Mouse (Mus musculus) CH12.LX (cell line): ENCODE measurements at regions not wholly inside any gene's neighbourhood (a gene's known extent, or its start where the extent isn't known, plus 50 kb on each side); places are given as distances from the start of the nearest gene placed in this dataset.

Experiments used
- DNase-seq: peaks from one replicate; pipeline ENCODE4 v3.0.0-alpha.2; 2013; ENCODE audit errors: extremely low read depth
- H3K27ac ChIP-seq: 2 replicates; pipeline ENCODE4 v1.5.1; 2012; ENCODE audit warnings: low read depth, mild to moderate bottlenecking, control low read depth, moderate library complexity; ENCODE audit not compliant: insufficient read depth
- H3K27me3 ChIP-seq: replicated peaks from 2 replicates; pipeline ENCODE3; 2012; ENCODE audit warnings: inconsistent platforms
- H3K36me3 ChIP-seq, 2 experiments: replicated peaks in 1 of 2; 2 replicates each; pipeline versions ENCODE3 to v1.6.1; 2012; ENCODE audit warnings: inconsistent platforms in 1 of 2, low read length in 1 of 2, mild to moderate bottlenecking in 1 of 2, mixed read lengths in 1 of 2, moderate library complexity in 1 of 2; ENCODE audit not compliant: control insufficient read depth in 1 of 2, insufficient read depth in 1 of 2
- H3K4me1 ChIP-seq, 2 experiments: 2 replicates each; pipeline ENCODE4 v1.6.1; 2012; ENCODE audit warnings: inconsistent platforms in 1 of 2, moderate library complexity in 1 of 2; ENCODE audit not compliant: insufficient read depth in 2 of 2, control insufficient read depth in 1 of 2
- H3K4me2 ChIP-seq: 2 replicates; pipeline ENCODE4 v1.6.1; 2012; ENCODE audit warnings: low read depth, mild to moderate bottlenecking, control low read depth; ENCODE audit not compliant: poor library complexity, insufficient read depth, severe bottlenecking
- H3K4me3 ChIP-seq, 3 experiments: fragments of 150-350 bp in 1 of 3; sonication (generic) in 1 of 3; replicated peaks in 1 of 3; 2 replicates each; pipeline versions ENCODE3 to v1.5.1; 2011 to 2012; ENCODE audit warnings: low read depth in 2 of 3, low read length in 2 of 3, mild to moderate bottlenecking in 2 of 3, moderate library complexity in 2 of 3, control low read depth in 1 of 3, improper control_type of control experiment in 1 of 3, inconsistent platforms in 1 of 3, mixed read lengths in 1 of 3; ENCODE audit not compliant: poor library complexity in 1 of 3
- H3K79me2 ChIP-seq: replicated peaks from 2 replicates; pipeline ENCODE4 v1.6.1; 2012; ENCODE audit warnings: mild to moderate bottlenecking, moderate library complexity; ENCODE audit not compliant: control insufficient read depth, poor library complexity, insufficient read depth, severe bottlenecking; ENCODE audit errors: extremely low read depth
- H3K9ac ChIP-seq: 2 replicates; pipeline ENCODE4 v1.6.1; 2012; ENCODE audit warnings: low read depth, mild to moderate bottlenecking, control low read depth, moderate library complexity; ENCODE audit not compliant: insufficient read depth
- H3K9me3 ChIP-seq: replicated peaks from 2 replicates; pipeline ENCODE3; 2012; ENCODE audit warnings: low read length, inconsistent platforms, mixed read lengths
- BHLHE40 ChIP-seq: IDR thresholded peaks from 2 replicates; pipeline ENCODE4 v1.6.1; 2011; ENCODE audit warnings: mild to moderate bottlenecking, low read depth, low read length, improper control_type of control experiment
- CHD2 ChIP-seq: IDR thresholded peaks from 2 replicates; pipeline ENCODE4 v1.6.1; 2011; ENCODE audit warnings: low read length, improper control_type of control experiment
- ELF1 ChIP-seq: IDR thresholded peaks from 2 replicates; pipeline ENCODE4 v1.6.1; 2014; ENCODE audit warnings: low read depth, mild to moderate bottlenecking, inconsistent platforms, low read length, improper control_type of control experiment
- EP300 ChIP-seq: IDR thresholded peaks from 2 replicates; pipeline ENCODE4 v1.6.1; 2011; ENCODE audit warnings: low read length, improper control_type of control experiment
- ETS1 ChIP-seq: conservative IDR thresholded peaks from 2 replicates; pipeline ENCODE4 v1.6.1; 2012; ENCODE audit warnings: low read depth, mild to moderate bottlenecking, inconsistent platforms, low read length, improper control_type of control experiment, moderate library complexity
- GABPA ChIP-seq: IDR thresholded peaks from 2 replicates; pipeline ENCODE4 v1.6.1; 2012; ENCODE audit warnings: low read depth, low read length, improper control_type of control experiment, inconsistent platforms; ENCODE audit not compliant: insufficient replicate concordance
- MAFK ChIP-seq: IDR thresholded peaks from 2 replicates; pipeline ENCODE4 v1.6.1; 2011; ENCODE audit warnings: low read length, improper control_type of control experiment; ENCODE audit not compliant: insufficient replicate concordance
- MAX ChIP-seq: IDR thresholded peaks from 2 replicates; pipeline ENCODE4 v1.6.1; 2011; ENCODE audit warnings: low read length, improper control_type of control experiment
- MAZ ChIP-seq: IDR thresholded peaks from 2 replicates; pipeline ENCODE4 v1.6.1; 2012; ENCODE audit warnings: low read depth, mild to moderate bottlenecking, inconsistent platforms, low read length, improper control_type of control experiment, moderate library complexity
- MXI1 ChIP-seq: IDR thresholded peaks from 2 replicates; pipeline ENCODE4 v1.6.1; 2011; ENCODE audit warnings: mild to moderate bottlenecking, low read depth, low read length, improper control_type of control experiment
- MYC ChIP-seq: IDR thresholded peaks from 2 replicates; pipeline ENCODE4 v1.6.1; 2011; ENCODE audit warnings: low read depth, mild to moderate bottlenecking, improper control_type of control experiment, low read length
- NELFE ChIP-seq: IDR thresholded peaks from 2 replicates; pipeline ENCODE4 v1.6.1; 2011; ENCODE audit warnings: low read depth, low read length, improper control_type of control experiment
- NRF1 ChIP-seq: IDR thresholded peaks from 2 replicates; pipeline ENCODE4 v1.6.1; 2014; ENCODE audit warnings: low read depth, mild to moderate bottlenecking, inconsistent platforms, low read length, improper control_type of control experiment, moderate library complexity
- RCOR1 ChIP-seq: conservative IDR thresholded peaks from 2 replicates; pipeline ENCODE4 v1.6.1; 2012; ENCODE audit warnings: low read depth, mild to moderate bottlenecking, inconsistent platforms, low read length, improper control_type of control experiment
- SIN3A ChIP-seq: IDR thresholded peaks from 2 replicates; pipeline ENCODE4 v1.6.1; 2012; ENCODE audit warnings: low read length, improper control_type of control experiment, inconsistent platforms
- TBP ChIP-seq: conservative IDR thresholded peaks from 2 replicates; pipeline ENCODE4 v1.6.1; 2011; ENCODE audit warnings: low read depth, low read length, improper control_type of control experiment
- USF1 ChIP-seq: IDR thresholded peaks from 2 replicates; pipeline ENCODE4 v1.6.1; 2014; ENCODE audit warnings: low read depth, mild to moderate bottlenecking, inconsistent platforms, low read length, improper control_type of control experiment
- ZC3H11A ChIP-seq: IDR thresholded peaks from 2 replicates; pipeline ENCODE4 v1.6.1; 2012; ENCODE audit warnings: low read depth, mild to moderate bottlenecking, inconsistent platforms, low read length, improper control_type of control experiment
- ZKSCAN1 ChIP-seq: IDR thresholded peaks from 2 replicates; pipeline ENCODE4 v1.6.1; 2012; ENCODE audit warnings: low read depth, inconsistent platforms, low read length, improper control_type of control experiment, borderline replicate concordance
- ZMIZ1 ChIP-seq: IDR thresholded peaks from 2 replicates; pipeline ENCODE4 v1.6.1; 2012; ENCODE audit warnings: low read depth, mild to moderate bottlenecking, inconsistent platforms, low read length, improper control_type of control experiment
- ZNF384 ChIP-seq: IDR thresholded peaks from 2 replicates; pipeline ENCODE4 v1.6.1; 2012; ENCODE audit warnings: low read depth, low read length, improper control_type of control experiment, inconsistent platforms
- dilution Hi-C: fragments of 300-500 bp; cut with MboI; formaldehyde crosslinking; loops from 2 replicates; pipeline ENCODE4 v1.14.3; 2020; ENCODE audit warnings: low sequenced_read_pairs; ENCODE audit not compliant: extremely low pct_unique_long_range_greater_than_20kb, extremely low pct_ligation_motif_present
- in situ Hi-C: fragments of 300-500 bp; cut with MboI; formaldehyde crosslinking; loops from 3 replicates; pipeline ENCODE4 v1.14.3; 2019; ENCODE audit warnings: low sequenced_read_pairs, low pct_ligation_motif_present, low pct_unique_long_range_greater_than_20kb, mixed read lengths

DNA sequence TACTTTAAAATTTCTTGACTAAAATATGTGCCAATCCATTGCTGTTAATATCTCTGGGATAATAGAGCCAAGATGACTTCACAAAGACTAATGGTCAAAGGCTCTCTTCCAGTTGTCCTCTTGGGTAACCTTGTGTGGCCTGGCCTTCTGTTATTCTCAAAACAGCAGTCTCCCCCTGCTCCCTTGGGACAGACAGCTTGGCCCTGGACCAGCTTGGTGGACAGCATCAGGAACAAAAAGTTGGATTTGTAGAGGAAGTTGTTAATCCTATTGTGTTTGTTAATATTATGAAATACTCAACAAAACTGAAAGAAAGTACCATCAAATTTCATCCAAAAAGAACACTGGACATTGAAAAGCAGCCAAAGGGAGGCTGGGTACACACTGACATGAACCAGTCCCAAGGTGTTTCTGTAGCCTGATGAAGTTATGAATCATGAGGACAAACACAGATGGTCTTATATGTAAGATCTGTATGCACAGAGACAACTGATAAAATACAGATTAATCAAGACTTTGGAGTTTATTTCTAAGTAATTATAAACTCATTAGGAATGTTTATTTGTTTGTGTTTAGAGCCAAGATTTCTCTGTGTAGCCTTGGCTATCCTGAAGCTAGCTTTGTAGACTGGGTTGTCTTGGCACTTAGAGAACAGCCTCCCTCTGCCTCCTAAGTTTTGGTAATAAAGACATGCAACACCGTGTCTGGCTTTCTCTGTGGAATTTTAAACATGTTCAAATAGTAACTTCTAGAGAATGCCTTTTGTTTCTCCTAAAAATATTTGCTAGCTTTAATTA, 335.7 kb upstream of the Chrm3 start:
- H3K4me2 ChIP-seq, result no peak overlapping the region
- in situ Hi-C loops (no loop called here), dilution Hi-C loops (no loop called here)
- H3K9me3 ChIP-seq, result no peaks in the 10 kb centered on the region
- no peak overlapping the region for H3K9ac ChIP-seq
- DNase-seq, result no peak
- no peaks in the 10 kb centered on the region for H3K27me3 ChIP-seq
- no peak for TF ChIP-seq ZMIZ1
- TF ChIP-seq ELF1, result no peak
- TF ChIP-seq CHD2, result no peak
- no peak for TF ChIP-seq MAX
- no peak for TF ChIP-seq ZKSCAN1
- TF ChIP-seq MAFK, result no peak
- TF ChIP-seq GABPA, result no peak
- TF ChIP-seq BHLHE40, result no peak
- TF ChIP-seq USF1, result no peak
- TF ChIP-seq ZC3H11A, result no peak
- no peak for TF ChIP-seq MAZ
- no peak for TF ChIP-seq TBP
- no peaks in the 10 kb centered on the region for H3K4me1 ChIP-seq
- H3K79me2 ChIP-seq, result no peaks in the 10 kb centered on the region
- H3K36me3 ChIP-seq, result no peaks in the 10 kb centered on the region
- no peak overlapping the region for H3K4me3 ChIP-seq
- no peak overlapping the region for H3K27ac ChIP-seq

DNA sequence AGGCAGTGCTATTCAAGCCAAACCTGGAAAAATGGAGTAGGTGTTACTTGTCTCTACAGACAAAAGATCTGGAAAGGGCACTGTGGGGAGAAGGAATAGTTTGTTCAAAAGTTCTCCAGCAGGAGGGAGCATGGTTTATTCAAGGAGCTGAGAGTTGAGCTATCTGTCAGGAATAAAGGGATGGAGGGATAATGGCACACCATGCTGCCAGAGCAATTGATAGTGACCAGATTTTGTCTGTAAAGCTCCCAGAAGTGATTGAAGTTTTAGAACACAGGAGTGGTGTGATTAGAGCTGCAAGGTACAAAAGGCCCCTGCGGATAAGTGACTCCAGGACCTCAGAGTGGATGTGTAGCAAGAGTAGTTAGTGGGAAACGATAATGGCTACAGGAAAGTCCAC, 330.7 kb upstream of the Chrm3 start:
- H3K9me3 ChIP-seq, result no peaks in the 10 kb centered on the region
- TF ChIP-seq GABPA (no peak), RCOR1 (no peak), MYC (no peak), USF1 (no peak), CHD2 (no peak), NELFE (no peak), MXI1 (no peak), ZMIZ1 (no peak), ZKSCAN1 (no peak), ZC3H11A (no peak), NRF1 (no peak), MAFK (no peak), EP300 (no peak), ETS1 (no peak), MAX (no peak), SIN3A (no peak), TBP (no peak), ZNF384 (no peak)
- TF ChIP-seq, all 38 proteins: peak for 0
- no peak for DNase-seq
- Histone ChIP-seq H3K4me3 (no peak overlapping the region), H3K27ac (no peak overlapping the region), H3K36me3 (no peaks in the 10 kb centered on the region), H3K79me2 (no peaks in the 10 kb centered on the region), H3K9ac (no peak overlapping the region), H3K4me1 (0 out of 4 replicates have a peak, but pooled peaks cover 0 to 3% of the 10 kb centered on the region in 2 experiments), H3K4me2 (no peak overlapping the region), H3K27me3 (no peaks in the 10 kb centered on the region)
- dilution Hi-C loops, result no loop called here
- in situ Hi-C loops, result no loop called here
